Mouse (Mus musculus) lung, postnatal 36 days (tissue): ENCODE measurements around the gene Prkn.

ENCODE experiments used
- DNase-seq: peaks from one replicate; pipeline ENCODE4 v3.0.0; 2022; ENCODE audit warnings: mixed read lengths

Prkn gene

DNA sequence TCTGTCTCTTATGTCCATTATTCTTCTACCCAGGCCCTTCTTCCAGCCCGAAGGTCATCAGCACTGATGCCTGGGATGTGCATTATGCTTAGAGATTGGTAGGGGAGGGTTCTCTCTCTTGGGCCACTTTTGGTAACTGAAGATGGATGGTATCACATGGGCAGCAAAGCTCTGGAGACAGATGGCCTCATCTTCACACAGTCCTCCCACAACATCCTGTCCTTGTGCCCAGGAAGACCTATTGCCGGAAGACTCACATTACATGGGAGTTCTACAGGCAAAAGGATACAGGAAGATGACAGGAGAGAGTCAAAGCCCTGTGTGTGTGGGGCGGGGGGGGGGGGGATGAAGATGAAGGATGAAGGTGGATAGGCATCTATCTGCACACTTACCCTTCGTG is 928.2 kb downstream of the Prkn start:
- no peak for DNase-seq

DNA sequence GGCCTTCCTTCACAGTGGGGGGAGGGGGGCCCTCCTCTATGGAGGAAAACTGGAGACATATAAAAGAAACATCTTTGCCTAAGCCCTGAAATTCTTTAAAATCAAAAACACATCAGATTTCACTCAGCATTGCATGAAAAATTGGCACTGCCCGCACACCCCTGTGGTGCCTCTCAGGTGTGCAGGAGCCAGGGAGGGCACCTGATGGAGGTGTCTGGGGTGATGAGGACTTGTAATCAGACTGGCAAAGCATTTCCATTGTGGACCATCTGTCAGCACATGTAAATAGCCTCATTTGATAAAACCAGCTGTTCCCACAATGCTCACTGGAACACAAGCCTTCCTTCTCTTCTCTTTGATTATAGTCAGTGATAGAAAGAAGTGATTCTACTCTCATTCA is 928.8 kb downstream of the Prkn start:
- DNase-seq, result no peak

DNA sequence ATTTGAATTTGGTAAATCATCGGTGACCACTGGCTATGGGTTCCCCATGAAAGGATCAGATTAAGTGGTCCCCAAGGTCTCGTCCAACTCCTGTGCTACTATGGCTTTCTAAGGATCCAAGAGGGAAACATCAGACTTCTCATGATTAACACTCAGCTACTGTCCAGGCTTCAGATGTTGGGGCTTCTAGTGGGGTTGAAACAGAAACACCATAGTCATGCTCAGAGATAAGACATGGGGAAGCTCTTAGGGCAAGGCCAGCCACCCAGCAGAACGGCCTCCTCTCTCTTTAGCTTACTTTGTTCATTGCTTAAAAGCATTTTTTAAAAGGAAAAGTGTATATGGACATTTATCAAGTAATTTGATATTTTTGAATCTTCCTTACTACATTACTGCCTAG is 929.3 kb downstream of the Prkn start:
- no peak for DNase-seq

DNA sequence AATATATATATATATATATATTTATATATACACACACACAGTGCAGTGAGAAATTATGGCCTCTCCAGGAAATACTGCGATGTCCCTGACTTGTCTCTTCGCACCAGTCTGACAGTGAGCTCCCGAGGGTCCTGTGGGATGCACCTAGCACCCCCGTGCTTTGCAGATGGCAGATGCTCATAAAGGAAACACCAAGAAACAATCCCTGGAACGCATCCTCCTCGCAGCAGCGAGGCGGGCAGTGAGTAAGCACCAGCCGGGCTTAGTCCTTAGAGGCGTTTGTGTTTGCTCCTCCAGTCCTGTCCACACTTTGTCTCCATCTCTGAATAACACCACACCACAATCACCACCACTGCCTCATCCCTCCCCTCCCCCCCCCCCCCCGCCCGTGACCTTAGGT is 939.4 kb downstream of the Prkn start:
- DNase-seq, result no peak

DNA sequence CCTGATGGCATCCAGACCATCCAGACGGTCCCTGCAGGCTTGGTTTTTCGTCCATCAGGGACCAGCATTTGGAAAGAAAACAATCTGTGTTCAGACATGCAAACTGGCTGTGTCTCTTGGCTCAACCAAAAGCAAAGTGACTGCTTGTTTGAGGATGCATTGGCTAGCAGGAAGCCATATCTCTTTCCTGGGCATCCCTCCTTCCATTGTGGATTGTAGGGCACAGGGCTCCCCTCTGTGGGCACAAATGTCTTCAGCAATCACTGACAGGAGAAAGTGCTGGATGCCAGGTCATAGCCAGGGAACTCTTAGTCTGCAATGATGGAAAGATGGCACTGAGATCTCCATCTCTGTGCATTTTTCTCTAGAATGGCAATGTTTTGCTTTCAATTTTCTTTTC is 939.8 kb downstream of the Prkn start:
- DNase-seq, result no peak

DNA sequence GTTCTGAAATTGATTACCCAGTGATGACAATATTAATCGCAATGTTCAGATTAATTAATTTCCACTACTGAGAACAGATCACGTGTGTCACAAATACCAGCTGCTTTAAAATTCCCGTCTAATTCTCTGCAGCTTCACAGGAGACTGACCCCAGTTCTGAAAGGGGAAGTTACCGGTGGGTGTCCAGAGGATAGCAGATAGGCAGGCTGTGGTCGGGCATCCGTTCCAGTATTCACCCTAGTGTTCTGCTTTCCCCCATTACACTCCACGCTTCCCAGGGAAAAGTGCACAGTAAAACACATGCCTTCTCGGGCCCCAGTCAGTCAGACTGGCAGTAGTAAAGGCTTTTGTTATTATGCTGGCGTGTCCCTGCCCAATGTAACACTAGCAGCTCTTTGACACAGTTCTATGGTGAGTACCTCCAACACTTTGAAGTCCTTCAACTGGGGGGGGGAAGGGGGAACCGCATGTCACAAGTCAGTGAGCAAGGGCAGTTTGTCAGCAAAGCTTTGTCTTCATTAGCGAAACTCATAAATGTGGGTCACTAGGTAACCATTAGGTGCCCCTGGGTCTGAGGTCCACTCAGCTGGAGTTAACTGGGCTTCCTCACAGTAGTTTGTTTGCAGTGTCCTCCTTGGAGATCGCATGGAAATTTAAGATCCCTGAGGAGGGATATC is 940.8 kb downstream of the Prkn start:
- DNase-seq, result no peak

DNA sequence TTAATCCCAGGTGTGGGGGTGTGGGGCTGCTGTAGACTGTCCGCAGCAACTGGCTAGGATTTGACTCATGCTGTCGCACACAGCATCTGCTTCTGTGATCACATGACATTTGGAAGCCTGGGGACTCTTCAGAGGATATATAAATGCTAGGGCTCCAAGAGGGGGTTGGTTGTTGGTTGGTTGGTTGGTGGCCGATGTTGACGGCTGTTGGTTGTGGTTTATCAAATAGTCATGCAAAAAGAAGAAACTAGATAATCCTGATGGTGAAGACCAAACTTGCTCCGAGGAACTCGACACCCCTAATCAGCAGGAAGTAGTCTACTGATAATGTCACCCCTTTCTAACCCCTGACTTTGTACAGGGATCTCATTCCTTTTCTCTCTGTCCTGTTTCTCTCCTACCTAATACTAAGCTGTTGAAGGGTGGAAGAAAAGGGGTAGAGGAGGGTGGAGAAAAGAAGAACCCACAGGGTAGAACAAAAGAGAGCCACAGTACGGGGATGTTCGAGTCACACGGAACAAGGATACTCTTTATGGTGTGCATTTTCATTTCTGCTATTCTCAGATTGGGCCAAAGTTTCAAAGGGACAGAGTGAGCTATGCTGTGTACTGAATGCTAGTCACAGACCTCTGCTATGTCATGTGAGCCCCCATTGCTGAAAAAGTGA is 948.2 kb downstream of the Prkn start:
- DNase-seq, result no peak

DNA sequence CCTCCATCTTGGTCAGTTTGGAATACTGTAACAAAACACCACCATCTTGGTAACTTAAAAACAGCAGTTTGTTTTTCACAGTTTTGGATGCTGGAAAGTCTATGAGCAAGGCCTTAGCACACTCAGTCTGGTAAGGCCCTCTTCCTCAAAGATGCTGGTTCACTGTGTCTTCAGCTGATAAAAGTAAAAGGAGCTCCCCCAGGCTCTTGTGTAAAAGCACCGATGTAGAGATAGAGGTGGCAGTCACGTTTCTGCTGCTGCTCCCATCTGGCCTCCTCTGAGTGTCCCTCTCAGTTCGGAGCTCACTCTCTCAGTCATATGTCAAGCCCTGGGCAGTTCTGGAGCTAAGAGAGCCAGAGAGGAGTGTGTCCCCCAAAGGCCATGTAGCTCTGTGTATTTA is 955.8 kb downstream of the Prkn start:
- no peak for DNase-seq

DNA sequence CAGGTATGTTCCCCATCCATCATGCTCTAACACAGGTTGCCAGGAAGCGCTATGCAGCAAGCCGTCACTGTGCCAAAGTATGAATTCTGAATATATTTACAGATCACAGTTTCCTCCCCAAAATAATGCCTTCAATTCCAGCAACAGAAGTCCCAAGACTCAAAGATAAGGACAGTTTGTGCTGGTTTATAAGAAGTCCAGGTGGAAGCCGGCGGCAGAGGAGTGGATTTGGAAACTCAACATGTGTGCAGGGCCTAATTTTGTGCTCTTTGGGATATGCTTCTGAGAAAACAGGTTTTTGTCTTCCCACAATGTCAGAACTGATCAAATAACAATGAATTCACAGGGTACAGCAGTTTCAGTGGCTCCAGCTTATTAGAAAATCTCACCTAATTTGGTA is 961.0 kb downstream of the Prkn start:
- DNase-seq, result no peak

DNA sequence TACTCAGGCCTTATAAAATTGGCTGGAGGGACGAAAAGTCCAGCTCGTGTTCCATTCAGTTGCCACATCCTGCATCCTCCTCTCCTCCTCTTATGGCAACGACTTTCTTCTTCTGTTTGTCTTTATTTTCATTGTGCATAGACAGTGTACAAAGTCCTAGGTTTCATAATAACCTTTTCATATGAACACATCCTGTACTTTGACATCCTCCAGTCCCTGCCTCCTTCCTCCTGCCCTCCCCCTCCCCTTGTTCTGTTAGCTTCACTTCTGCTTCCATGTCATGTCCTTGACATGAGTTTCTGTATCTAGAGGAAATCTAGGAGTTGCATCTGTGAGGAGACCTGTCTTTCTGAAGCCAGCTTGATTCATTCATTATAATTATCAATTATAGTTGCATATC is 967.1 kb downstream of the Prkn start:
- no peak for DNase-seq

DNA sequence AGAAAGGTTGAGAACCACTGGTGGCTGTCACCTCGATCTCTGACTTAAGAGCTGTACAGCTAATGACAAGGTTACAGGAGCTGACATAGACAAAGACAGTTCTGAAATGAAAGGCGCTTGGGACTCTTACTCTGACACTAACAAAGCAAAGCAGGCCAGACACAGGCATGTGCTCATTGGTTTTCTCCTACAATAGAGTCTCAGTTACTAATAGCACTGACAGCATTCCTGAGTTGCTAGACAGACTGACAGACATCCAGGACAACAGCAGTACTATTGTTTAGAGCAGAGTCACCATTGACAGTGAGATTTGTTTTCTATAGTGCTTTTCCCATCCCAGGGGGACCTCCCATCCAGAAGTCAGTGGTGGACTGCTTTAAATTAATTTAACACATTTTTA is 977.7 kb downstream of the Prkn start:
- no peak for DNase-seq

DNA sequence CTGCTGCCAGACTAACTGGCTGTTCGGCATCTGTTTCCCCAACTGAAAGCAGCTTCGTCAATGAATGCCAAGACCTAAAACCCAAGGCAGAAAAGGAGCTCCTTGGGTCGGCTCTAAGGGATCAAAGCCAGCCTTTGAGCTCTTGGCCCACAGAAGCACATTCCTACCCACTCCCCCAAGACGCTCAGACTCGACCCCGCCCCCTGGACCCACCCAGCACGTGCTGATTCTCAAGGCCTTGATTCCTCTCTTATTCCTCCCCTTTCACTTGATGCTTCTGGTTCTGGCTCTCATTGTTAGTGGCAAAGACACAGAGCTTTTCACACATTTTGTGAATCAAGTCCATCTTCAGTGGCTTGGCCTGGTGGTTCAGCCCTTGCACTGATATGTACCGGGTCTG is 979.3 kb downstream of the Prkn start:
- DNase-seq, result no peak

DNA sequence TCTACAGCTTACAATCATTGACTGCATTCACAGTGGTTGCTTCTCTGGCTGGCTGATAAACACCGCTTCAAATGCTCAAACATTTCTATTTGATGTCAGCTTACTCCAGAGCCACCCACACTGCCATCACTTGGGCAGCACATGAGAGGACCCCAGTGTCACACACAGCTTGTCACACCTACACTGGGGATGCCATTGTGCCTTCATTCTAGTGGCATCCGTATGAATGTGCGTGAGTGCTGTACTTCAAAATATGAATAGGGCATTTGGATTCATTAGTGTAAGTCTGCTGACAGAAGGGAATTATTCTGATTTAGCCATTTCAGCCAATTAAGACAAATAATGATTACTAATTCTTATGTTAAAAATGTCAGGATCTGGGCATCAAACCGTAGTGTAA is 980.6 kb downstream of the Prkn start:
- DNase-seq, result no peak

DNA sequence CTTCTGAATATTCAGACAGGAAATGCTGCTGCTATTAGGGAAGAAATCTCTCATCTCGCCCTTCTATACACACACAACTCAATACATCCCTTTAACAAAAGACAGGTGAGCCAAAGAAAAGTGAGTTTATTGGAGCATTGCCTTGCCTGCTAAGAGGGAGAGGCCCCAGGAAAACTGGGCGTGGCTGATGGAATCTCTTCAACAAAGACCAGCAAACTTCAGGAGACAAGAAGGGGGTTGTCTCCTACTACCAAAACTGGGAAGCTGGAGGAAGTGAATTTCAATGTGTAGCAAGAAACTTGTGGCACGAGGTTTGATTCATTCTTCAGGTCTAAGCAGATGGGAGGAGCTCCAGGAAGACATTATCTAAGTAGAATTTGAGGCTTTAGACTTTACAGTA is 989.3 kb downstream of the Prkn start:
- no peak for DNase-seq

DNA sequence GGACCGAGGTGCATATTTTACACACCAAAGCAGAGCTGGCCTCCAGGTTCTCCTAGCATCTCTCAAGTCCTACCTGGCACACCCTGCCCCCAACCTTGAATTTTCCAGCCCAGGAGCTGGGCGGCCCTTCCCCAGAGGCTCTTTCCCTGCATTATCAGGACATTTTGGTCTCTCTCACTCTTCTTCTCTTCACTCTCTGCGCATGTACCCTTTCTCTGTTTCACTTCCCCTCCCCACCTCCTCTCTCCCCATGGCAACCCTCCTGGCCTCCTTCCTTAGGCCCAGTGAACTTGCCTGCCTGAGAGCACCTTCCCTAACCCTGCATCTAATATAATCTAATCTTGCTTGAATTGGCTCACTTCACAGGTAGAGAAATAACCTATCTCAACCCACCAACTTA is 996.9 kb downstream of the Prkn start:
- DNase-seq, result no peak

DNA sequence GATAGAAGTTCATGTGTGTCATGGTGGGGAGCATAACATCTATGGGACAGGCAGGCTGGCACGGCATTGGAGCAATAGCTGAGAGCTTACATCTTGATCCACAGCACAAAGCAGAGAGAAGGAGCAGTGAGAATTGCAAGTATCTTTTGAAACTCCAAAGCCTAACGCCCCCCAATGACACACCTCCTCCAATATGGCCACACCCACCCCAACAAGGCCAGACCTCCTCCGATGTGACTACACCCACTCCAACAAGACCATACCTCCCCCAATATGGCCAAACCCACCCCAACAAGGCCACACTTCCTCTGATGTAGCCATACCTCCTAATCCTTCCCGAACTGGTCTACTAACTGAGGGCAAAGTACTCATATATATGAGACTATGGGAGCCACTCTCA is 1004.3 kb downstream of the Prkn start:
- no peak for DNase-seq

DNA sequence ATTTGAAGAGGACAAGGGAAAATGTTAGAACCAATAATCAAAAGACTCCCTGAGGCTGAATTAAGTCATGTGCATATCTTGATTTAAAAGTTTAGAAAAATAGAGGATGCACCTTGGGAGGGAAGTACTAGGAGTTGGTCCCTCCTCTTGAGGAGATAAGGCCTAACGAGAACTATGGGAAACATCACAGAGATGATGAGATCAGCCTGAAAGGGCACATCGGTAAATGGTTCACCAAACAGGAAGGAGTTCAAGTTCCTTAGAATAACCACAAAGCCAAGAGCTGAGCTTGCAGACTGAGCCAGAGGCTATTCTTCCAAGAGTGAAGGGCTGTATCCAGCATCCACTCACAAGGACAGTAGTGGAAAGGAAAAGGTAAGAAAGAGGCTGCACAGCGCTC is 1004.8 kb downstream of the Prkn start:
- no peak for DNase-seq

DNA sequence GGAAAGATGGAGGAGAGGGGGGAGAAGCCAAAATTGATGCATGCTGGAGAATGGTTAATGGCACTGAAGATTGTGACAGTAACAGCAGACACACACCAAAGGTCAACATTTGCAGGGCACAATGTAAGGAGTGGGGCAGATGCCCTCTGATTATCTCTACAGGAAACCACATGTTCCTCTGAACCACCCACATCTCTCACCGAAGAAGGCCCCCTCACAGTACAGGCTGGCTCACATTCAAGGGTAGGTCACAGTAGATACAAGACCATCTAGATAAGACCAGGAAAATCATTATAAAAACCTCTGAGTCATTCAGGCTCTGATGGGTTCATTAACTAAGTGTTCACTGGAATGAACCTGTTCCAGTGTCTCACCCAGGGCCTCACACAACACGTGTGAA is 1005.3 kb downstream of the Prkn start:
- DNase-seq, result no peak

DNA sequence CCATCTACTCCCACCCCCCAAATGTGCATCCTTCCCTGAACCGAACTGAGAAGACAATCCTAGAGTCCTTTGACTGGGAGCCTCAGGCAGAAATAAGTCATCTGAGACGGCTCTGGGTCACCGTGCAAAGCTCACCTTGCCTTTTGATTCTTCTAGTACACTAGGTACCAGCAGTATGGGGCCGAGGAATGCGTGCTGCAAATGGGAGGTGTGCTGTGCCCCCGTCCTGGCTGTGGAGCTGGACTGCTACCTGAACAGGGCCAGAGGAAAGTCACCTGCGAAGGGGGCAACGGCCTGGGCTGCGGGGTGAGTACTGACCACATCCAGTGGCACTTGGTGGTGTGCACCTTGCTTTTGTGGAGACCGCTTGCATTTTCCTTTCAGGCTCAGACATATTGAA is 1014.4 kb downstream of the Prkn start:
- DNase-seq, result no peak

DNA sequence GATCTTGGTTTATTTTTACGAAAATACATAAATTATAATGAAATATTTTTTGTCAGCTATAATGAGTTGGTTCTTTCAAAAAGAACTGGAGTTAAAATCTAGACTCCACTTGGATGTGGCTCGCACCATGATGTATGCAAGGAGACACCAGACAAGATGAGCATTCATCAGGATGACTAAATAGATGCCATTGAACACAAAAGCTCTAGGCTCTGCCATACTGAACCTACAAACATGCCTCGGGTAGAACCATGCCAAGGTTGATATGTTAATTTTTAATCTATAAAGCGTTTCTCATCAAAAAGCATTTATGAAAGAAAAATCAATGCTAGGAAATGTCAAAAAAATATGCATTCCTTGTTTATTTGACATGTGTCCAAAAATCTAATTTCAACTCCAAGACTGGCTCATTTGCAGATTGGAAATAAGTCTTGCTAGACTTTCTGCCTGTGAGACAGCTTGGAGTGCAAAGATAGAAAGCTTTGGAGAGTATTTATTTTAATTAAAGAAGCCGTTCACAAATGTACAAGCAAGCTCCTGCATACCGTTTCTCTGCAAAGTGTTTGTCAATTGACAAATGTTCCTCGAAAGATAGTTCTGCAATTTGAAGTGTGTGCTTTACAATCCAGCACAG is 1018.7 kb downstream of the Prkn start:
- no peak for DNase-seq

DNA sequence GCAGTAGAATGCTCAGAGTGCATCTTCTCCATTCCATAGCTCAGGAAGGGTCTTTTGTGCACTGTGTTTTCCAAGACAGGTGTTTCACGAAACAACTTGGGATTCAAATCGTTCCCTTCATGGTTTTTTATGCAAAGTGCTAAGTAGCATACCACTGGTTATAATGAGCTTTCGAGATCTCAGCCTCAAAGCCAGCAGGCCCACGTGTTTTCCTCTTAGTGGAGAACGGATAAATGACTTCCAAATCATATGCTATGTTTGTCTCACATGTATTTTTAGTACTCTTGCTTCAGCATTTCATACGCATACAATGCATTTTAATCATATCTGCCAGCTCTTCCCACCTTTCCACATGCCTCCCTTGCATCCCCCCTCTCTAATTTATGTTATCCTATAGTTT is 1021.0 kb downstream of the Prkn start:
- DNase-seq, result no peak

DNA sequence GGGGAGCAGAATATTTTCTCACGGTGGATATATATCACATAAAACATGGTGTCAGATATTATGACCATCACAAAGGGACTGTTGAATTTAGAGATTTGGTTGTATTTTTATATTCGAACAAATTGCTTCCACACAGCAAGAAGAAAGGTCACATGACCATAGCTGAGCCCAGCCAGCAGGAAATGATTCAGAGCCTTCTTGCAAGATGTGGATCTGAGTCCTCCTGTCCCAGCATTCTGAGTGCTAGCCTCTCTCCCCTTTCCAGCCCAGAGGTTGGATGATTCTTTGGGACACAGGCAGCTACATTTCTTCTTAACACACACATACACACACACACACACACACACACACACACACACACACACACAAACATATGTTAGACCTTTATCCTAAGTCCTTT is 1022.2 kb downstream of the Prkn start:
- no peak for DNase-seq

DNA sequence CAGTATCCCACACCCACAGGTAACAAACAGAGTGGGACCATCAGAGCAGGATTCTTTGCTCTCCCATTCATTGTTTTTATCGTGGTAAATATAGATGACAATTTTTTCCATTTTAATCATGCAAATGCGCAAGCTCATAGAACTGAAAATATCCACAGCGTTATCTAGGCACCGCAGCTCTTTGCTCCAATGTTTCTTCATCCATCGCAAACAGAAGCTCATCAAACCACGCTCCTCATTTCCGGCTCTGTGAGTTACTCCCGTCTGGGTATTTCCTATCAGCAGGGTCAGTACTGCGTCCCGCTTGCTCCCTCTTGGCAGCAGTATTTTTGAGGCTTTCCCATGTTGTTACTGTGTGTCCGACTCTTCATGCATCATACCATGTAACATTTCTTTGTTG is 1022.8 kb downstream of the Prkn start:
- no peak for DNase-seq

DNA sequence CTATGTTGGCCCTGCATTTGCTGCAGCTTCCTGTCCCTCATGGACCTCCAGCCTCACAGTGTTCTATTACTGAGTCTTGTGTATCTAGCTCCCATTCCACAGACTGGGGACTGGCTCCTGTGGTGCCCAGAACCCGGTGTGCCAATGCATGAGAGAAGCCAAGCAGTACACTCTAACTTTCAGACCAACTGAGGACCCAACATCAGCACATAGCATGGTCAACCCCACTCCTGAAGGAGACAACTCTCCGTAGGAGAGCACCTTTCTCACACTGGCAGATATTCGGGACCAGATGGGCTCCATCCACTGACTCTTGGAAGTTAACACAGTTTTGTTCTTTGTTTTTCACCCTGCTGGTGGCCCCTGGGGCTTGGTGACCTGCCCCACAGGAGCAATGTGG is 1026.0 kb downstream of the Prkn start:
- no peak for DNase-seq
